In genomic region chr17:45087022-45087421, GRCm38 (mm10) we compare ENCODE assay signal across 15 mouse cellular contexts.
DNase-seq lines count a peak whose midpoint lies in the region; ATAC-seq and TF ChIP-seq lines count a peak whose summit lies in the region.
"Had no signal": no experiment of that assay in that cellular context is flagged by ENCODE, and none has a peak within 500 bp of the region (broad histone marks: within the 10 kb centered on the region; RNA-seq: fewer than 3 reads in every experiment).

No protein-coding gene starts in this region.

- no peaks in the 10 kb centered on the region for H3K9me3 ChIP-seq in lung, embryonic 14.5 days (ENCODE audit: low read depth, low read length)
- H3K9me3 ChIP-seq in stomach, postnatal 0 days (ENCODE audit: control insufficient read depth, low read length) = no peaks in the 10 kb centered on the region
- H3K9me3 ChIP-seq: hindbrain, embryonic 13.5 days; limb, embryonic 15.5 days; midbrain, embryonic 12.5 days had no signal

- no peak for ATAC-seq in lung, embryonic 14.5 days (ENCODE audit: insufficient read depth)
- ATAC-seq in stomach, postnatal 0 days (ENCODE audit: low FRiP score, low TSS enrichment) = peak; percentile 87
- ATAC-seq in megakaryocyte-erythroid progenitor cell, adult 5-6 weeks (replicated peaks; ENCODE audit: low FRiP score, low TSS enrichment, poor library complexity, severe bottlenecking) = no peak
- ATAC-seq: forebrain, postnatal 0 days had no signal

- no peak for TF ChIP-seq CTCF in lung, embryonic 14.5 days (IDR thresholded peaks at IDR 0.05; ENCODE audit: low read depth)
- TF ChIP-seq CTCF in stomach, postnatal 0 days (IDR thresholded peaks at IDR 0.05; ENCODE audit: low read depth) = no peak

- 0 out of 2 replicates have a peak, but pooled peaks cover under 1% of the 10 kb centered on the region for H3K4me1 ChIP-seq in lung, embryonic 14.5 days (ENCODE audit: insufficient read depth)
- H3K4me1 ChIP-seq in stomach, postnatal 0 days (replicated peaks; ENCODE audit: control insufficient read depth, insufficient read depth) = no peaks in the 10 kb centered on the region; the same call in 1 of the 2 replicates
- H3K4me1 ChIP-seq: midbrain, embryonic 12.5 days had no signal

- H3K36me3 ChIP-seq in lung, embryonic 14.5 days (ENCODE audit: insufficient read depth) = no peaks in the 10 kb centered on the region
- H3K36me3 ChIP-seq in stomach, postnatal 0 days (ENCODE audit: control insufficient read depth, insufficient read depth, low read length) = no peaks in the 10 kb centered on the region
- H3K36me3 ChIP-seq: hindbrain, embryonic 13.5 days; limb, embryonic 15.5 days; midbrain, embryonic 12.5 days had no signal

- 37% methylated on average over 5 of the region's 5 CpGs for WGBS in lung, embryonic 14.5 days
- WGBS in stomach, postnatal 0 days = 26% methylated on average over 5 of the region's 5 CpGs

- no peaks in the 10 kb centered on the region for H3K27me3 ChIP-seq in lung, embryonic 14.5 days (ENCODE audit: insufficient read depth, low read length)
- H3K27me3 ChIP-seq in stomach, postnatal 0 days (ENCODE audit: control insufficient read depth, insufficient read depth, low read length) = no peaks in the 10 kb centered on the region
- H3K27me3 ChIP-seq: hindbrain, embryonic 13.5 days; midbrain, embryonic 12.5 days had no signal

- no peak for TF ChIP-seq EP300 in stomach, postnatal 0 days (optimal IDR thresholded peaks at IDR 0.05)

- H3K4me3 ChIP-seq in lung, embryonic 14.5 days (ENCODE audit: low read depth, low read length) = no peak overlapping the region
- H3K4me3 ChIP-seq in stomach, postnatal 0 days (ENCODE audit: low read depth, low read length) = no peak overlapping the region
- H3K4me3 ChIP-seq: hindbrain, embryonic 13.5 days; limb, embryonic 15.5 days; midbrain, embryonic 12.5 days had no signal

- H3K9ac ChIP-seq in lung, embryonic 14.5 days = no peak overlapping the region
- H3K9ac ChIP-seq in stomach, postnatal 0 days (ENCODE audit: low read length) = no peak overlapping the region
- H3K9ac ChIP-seq: forebrain, postnatal 0 days; hindbrain, embryonic 13.5 days; limb, embryonic 15.5 days; midbrain, embryonic 12.5 days had no signal

- H3K4me2 ChIP-seq in lung, embryonic 14.5 days = no peak overlapping the region
- no peak overlapping the region for H3K4me2 ChIP-seq in stomach, postnatal 0 days (replicated peaks; ENCODE audit: low read depth)
- H3K4me2 ChIP-seq: hindbrain, embryonic 13.5 days; limb, embryonic 15.5 days; midbrain, embryonic 12.5 days had no signal

- DNase-seq in adrenal gland, adult (ENCODE audit: inconsistent age in 2 of 2, low spot score in 1 of 2) = peak; percentile 11 to 40
- no peak for DNase-seq in adrenal gland, postnatal 14 days
- peak; percentile 51 for DNase-seq in lung, embryonic 14.5 days
- no peak for DNase-seq in lung, postnatal 14 days
- peak; percentile 67 for DNase-seq in kidney, adult 9 months
- DNase-seq in stomach, postnatal 0 days (ENCODE audit: low spot score) = peak; percentile 84
- DNase-seq in heart, adult 9 months (ENCODE audit: low spot score in 2 of 2) = no peak
- DNase-seq: cerebellum, adult 2 months; forebrain, postnatal 0 days; gastrocnemius, postnatal 14 days; spleen, adult 18-20 months had no signal

- no peak overlapping the region for H3K27ac ChIP-seq in lung, embryonic 14.5 days (ENCODE audit: low read depth)
- peak overlapping the region; percentile 49; the same call in 1 of the 2 replicates for H3K27ac ChIP-seq in stomach, postnatal 0 days (replicated peaks)
- H3K27ac ChIP-seq: hindbrain, embryonic 13.5 days; limb, embryonic 15.5 days; midbrain, embryonic 12.5 days had no signal

Comparison
In these comparisons a context has a peak if more than half of its experiments do, and no peak if none do; other contexts are left out.
1. DNase-seq: peak in adrenal gland, adult (2 of 2), lung, embryonic 14.5 days (single experiment), kidney, adult 9 months (single experiment) and stomach, postnatal 0 days (single experiment); none in adrenal gland, postnatal 14 days (single experiment), lung, postnatal 14 days (single experiment) and heart, adult 9 months (0 of 2).